Mouse (Mus musculus) liver, postnatal 0 days (tissue): ENCODE data around the gene Rapgef5.

Experiments
- CTCF ChIP-seq: sonication (generic); IDR thresholded peaks from 2 replicates; pipeline ENCODE4 v1.5.1; 2016; ENCODE audit warnings: antibody characterized with exemption, low read depth
- EP300 ChIP-seq: IDR thresholded peaks from 2 replicates; pipeline ENCODE4 v1.6.1; 2016; ENCODE audit warnings: antibody characterized with exemption, low read depth, mild to moderate bottlenecking

DNA sequence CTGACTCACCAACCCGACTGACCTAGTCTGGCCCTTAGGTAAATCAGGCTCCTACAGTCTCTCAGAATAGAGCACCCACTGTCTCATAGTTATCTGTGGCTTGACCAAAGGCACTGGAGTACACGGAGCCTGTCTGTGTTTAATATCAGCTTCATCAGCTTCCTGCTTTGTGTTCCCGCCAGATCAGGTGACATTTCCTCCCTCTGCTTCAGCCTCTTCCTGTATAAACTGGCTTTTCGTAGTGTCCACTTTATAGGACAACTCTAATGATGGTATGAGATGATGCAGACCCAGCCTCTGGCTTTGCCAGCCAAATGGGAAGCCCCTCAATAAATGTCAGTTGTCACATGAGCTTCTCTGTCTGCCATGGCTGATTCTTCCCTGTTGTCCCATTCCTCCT lies 163.5 kb downstream of the Rapgef5 start:
- TF ChIP-seq EP300, result no peak
- TF ChIP-seq CTCF, result no peak
